Comparison of ENCODE assay signal across 20 mouse cellular contexts in genomic region chr5:75367282-75367681, GRCm38 (mm10).
"Had no signal": no experiment of that assay in that cellular context is flagged by ENCODE, and none has a peak within 500 bp of the region (broad histone marks: within the 10 kb centered on the region; RNA-seq: fewer than 3 reads in every experiment).

No protein-coding gene starts in this region.

- H3K9me3 ChIP-seq: liver, embryonic 15.5 days; lung, embryonic 15.5 days; midbrain, embryonic 10.5 days; midbrain, embryonic 12.5 days had no signal

- H3K36me3 ChIP-seq: liver, embryonic 15.5 days; lung, embryonic 15.5 days; midbrain, embryonic 10.5 days; midbrain, embryonic 12.5 days; neural tube, embryonic 12.5 days had no signal

- DNase-seq: liver, postnatal 0 days; lung, adult 2 months; lung, postnatal 4 days; midbrain, embryonic 14.5 days; retina, postnatal 1 day; right cerebral cortex, adult 18-20 months; right cerebral cortex, postnatal 25 days; right cerebral cortex, postnatal 4 days; spleen, adult 18-20 months; thymus, adult 18-20 months; thymus, postnatal 14 days; thymus, postnatal 36 days had no signal

- H3K27ac ChIP-seq: liver, embryonic 15.5 days; lung, embryonic 15.5 days; midbrain, embryonic 10.5 days; midbrain, embryonic 12.5 days; neural tube, embryonic 12.5 days had no signal

- H3K4me1 ChIP-seq: lung, embryonic 15.5 days; midbrain, embryonic 10.5 days; midbrain, embryonic 12.5 days; neural tube, embryonic 12.5 days had no signal

- H3K9ac ChIP-seq: liver, embryonic 15.5 days; liver, postnatal 0 days; lung, embryonic 15.5 days; midbrain, embryonic 12.5 days; neural tube, embryonic 12.5 days had no signal

- H3K4me3 ChIP-seq: liver, embryonic 15.5 days; lung, embryonic 15.5 days; midbrain, embryonic 10.5 days; midbrain, embryonic 12.5 days; myocyte; neural tube, embryonic 12.5 days had no signal

- H3K27me3 ChIP-seq: liver, embryonic 15.5 days; lung, embryonic 15.5 days; neural tube, embryonic 12.5 days had no signal

- H3K4me2 ChIP-seq: liver, embryonic 15.5 days; lung, embryonic 15.5 days; midbrain, embryonic 12.5 days; neural tube, embryonic 12.5 days had no signal

- ATAC-seq: liver, postnatal 0 days; lung, postnatal 0 days; midbrain, embryonic 16.5 days had no signal
